Mouse (Mus musculus) pancreas, adult 10 weeks (tissue): Measurements from ENCODE around the gene Pigt. TPM values are rescaled to one million over a fixed set of nuclear protein-coding genes. Genes with fewer than 3 reads are reported as not detected.

ENCODE experiments used
- polyA plus RNA-seq: library from polyadenylated mRNA; stranded (reverse); fragments of 350-450 nt; fragmentation: Illumina TruSeq; extraction: RNeasy Lipid Tissue Mini Kit (QIAGEN cat#74804); gene quantifications from one replicate; pipeline ENCODE4 v1.2.3, GENCODE M21; 2015; ENCODE audit warnings: low read depth, low replicate concordance; ENCODE audit not compliant: insufficient read depth

Pigt gene
- polyA plus RNA-seq, result 10.4 TPM

DNA sequence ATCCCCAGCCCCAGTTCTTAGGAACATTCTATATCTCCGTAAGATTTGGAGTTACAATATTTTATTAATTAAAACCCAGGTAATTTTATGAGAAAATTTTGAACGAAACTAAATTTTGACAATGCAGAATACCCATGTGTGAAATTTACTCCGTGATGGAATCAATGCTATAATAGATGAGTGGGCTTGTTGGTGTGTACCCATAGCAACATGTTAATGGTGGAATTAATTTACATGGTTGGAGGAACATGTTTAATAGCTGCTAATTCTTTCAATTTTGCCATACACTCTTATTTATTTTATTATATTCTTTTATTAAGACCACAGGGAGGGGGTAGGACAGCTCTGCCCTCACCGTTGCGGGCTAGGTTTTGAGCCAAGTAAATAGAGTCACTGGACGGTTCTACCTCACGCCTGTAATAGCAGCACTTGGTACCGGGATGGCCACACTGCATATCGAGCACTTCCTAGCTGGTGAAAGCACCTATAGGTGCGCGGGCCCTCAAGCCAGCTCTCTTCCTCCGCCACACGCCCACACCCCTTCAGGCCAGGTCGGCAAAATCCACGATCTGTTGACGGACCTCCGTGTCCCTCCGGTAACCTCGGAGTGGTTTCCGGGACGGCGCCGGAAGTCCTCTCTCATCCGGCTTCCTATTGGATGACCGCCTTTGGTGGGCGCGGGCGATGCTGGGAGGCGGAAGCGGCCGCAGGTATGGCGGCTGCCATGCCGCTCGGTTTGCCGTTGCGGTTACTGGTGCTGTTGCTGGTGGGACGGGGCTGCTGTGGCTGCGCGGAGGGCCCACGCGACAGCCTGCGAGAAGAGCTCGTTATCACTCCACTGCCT is at the start of gene Pigt:
Gene Pigt (plus strand): TSS at position 674 of the 844 bp plus-strand sequence.

DNA sequence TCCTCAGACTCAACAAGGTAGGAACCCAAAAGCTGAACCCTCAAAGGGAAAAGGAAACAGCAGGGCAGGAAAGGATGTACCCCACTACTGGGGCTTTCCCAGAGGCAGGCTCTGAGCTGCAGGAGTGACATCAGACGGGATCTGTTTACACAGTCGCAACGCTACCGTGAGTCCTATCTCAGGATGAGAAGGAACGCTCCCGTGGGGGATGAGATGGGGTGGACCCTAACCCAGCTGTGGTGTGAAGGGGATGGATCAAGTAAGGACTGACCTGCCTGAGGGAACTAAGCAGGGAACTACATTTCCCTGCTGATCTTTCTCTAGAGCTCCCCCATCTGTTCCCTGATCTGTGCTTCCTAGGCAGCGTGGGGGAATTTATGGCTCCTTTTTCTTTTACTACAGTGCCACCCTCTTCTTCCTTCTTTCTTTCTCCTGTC is 40.4 kb upstream of the Pigt start, which contains the start of gene Sys1:
Gene Sys1 (plus strand): TSS at position 101 of the 437 bp plus-strand sequence.

GRCm38 (mm10) chr2:164460745-164461551 is 36.4 kb upstream of the Pigt start, which contains the start of gene Gm20458:
Gm20458 (plus strand) TSS chr2:164460967.

DNA sequence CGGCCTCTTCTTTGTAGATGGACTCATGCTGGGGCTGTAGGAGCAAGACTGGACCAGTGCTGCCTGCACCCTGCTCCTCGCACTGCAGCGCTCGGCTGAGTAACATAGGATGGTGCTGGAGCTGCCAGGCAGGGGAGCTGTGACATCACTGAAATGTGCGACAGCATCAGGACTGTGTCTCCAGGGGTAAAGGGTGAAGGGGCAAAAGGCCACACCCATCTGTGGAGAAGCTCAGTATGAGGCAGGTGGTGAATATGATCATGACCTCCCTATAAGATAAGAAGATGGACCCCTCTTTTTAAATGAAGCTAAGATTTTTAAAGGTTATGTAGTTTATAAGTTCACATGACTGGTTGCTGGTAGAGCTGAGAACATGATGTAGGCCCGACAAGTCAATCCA is 23.7 kb upstream of the Pigt start, which contains the start of gene Trp53tg5:
Gene Trp53tg5 (minus strand): TSS at position 101 of the 400 bp plus-strand sequence.

DNA sequence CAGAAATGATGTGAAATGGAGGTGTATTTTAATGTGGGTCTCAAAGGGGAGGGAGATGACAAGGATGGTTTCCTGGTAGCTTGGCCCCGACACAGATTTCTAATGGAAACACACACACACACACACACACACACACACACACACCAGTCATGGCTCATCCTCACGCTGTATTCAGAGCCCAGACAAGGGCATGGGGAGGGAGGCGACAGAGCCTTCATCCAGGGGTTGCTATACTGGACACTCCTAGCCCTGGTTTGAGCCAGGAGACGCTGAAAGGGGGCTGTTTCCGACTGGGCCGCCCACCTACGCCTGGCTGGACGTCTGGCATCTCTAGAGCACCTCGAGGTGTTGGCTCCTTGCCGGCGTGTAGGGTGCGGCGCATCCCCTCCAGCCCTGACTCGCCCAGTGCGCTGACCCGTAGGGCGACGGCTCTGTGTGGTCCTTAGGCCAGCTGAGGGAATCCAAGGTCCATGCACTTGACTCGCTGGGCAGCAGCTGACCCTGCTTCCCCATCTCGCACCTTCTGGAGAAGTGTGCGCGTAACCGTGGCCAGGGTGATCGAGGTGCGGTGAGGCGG is 11.6 kb upstream of the Pigt start, which contains the start of gene Dbndd2:
Gene Dbndd2 (plus strand): TSS at position 426 of the 577 bp plus-strand sequence.

Other genes starting within 250 kb of the Pigt start
- gene Svs3b, start 240.9 kb upstream of the Pigt start, polyA plus RNA-seq, result not detected
- not detected for gene Svs4, start 219.1 kb upstream of the Pigt start, polyA plus RNA-seq
- gene Svs3a, start 208.3 kb upstream of the Pigt start, polyA plus RNA-seq, result not detected
- gene Svs6, start 180.8 kb upstream of the Pigt start, polyA plus RNA-seq, result not detected
- gene Svs5, start 164.8 kb upstream of the Pigt start, polyA plus RNA-seq, result not detected
- 146 TPM for gene Slpi, start 108.4 kb upstream of the Pigt start, polyA plus RNA-seq
- 571 TPM for gene Rbpjl, start 94.4 kb upstream of the Pigt start, polyA plus RNA-seq
- gene Matn4, start 92.4 kb upstream of the Pigt start, polyA plus RNA-seq, result 9.7 TPM
- 22.0 TPM for gene Sdc4, start 53.6 kb upstream of the Pigt start, polyA plus RNA-seq
- gene Sys1, start 40.6 kb upstream of the Pigt start, polyA plus RNA-seq, result 11.8 TPM
- gene Gm20458, start 36.6 kb upstream of the Pigt start, polyA plus RNA-seq, result not detected
- not detected for gene Trp53tg5, start 23.8 kb upstream of the Pigt start, polyA plus RNA-seq
- 8.1 TPM for gene Dbndd2, start 11.4 kb upstream of the Pigt start, polyA plus RNA-seq
- gene Wfdc2, start 64.9 kb downstream of the Pigt start, polyA plus RNA-seq, result 8.5 TPM
- not detected for gene Spint3, start 75.9 kb downstream of the Pigt start, polyA plus RNA-seq
- gene Wfdc6a, start 87.9 kb downstream of the Pigt start, polyA plus RNA-seq, result not detected
- gene Eppin, start 96.1 kb downstream of the Pigt start, polyA plus RNA-seq, result not detected
- not detected for gene Wfdc6b, start 116.0 kb downstream of the Pigt start, polyA plus RNA-seq
- gene Wfdc8, start 116.1 kb downstream of the Pigt start, polyA plus RNA-seq, result not detected
- 1.0 TPM for gene Wfdc16, start 141.3 kb downstream of the Pigt start, polyA plus RNA-seq
- gene Wfdc10, start 158.5 kb downstream of the Pigt start, polyA plus RNA-seq, result not detected
- not detected for gene Wfdc9, start 159.1 kb downstream of the Pigt start, polyA plus RNA-seq
- gene Wfdc11, start 176.6 kb downstream of the Pigt start, polyA plus RNA-seq, result not detected
- not detected for gene Wfdc13, start 187.6 kb downstream of the Pigt start, polyA plus RNA-seq
- not detected for gene Spint4, start 201.0 kb downstream of the Pigt start, polyA plus RNA-seq
- gene Spint5, start 217.8 kb downstream of the Pigt start, polyA plus RNA-seq, result not detected
- gene Wfdc3, start 248.4 kb downstream of the Pigt start, polyA plus RNA-seq, result 2.3 TPM
- 6.2 TPM for gene Dnttip1, start 248.5 kb downstream of the Pigt start, polyA plus RNA-seq